Mouse (Mus musculus): ENCODE data around the gene Fsd2. TPM values are rescaled to one million over a fixed set of nuclear protein-coding genes. Genes with fewer than 3 reads are reported as not detected.
A peak's percentile ranks its signal among the peaks of the same experiment; 100 is the strongest.

Fsd2 gene
- total and polyA plus RNA-seq, 3 experiments, result 85.7 to 322 (median 304) TPM

DNA sequence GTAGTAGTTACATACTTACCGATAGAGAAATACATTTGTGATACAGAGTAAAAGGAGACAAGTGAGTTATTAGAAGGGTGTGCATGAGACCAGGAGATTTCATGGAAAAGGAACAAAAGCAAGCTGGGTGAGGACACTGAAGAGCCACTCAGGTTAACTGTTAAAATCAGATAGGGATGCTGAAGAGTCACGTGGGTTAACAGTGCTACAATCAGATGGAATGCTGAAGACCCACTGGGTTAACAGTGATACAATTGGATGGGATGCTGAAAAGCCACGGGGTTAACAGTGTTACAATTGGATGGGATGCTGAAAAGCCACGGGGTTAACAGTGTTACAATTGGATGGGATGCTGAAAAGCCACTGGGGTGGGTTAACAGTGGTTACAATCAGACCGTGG, 38.2 kb upstream of the Fsd2 start:
- H3K36me3 ChIP-seq (ENCODE audit: control insufficient read depth, insufficient read depth, low read length), result no peaks in the 10 kb centered on the region
- H3K27me3 ChIP-seq (ENCODE audit: control insufficient read depth, insufficient read depth, low read length), result no peaks in the 10 kb centered on the region
- 77% methylated on average over 5 of the region's 5 CpGs for WGBS
- H3K27ac ChIP-seq, result no peak overlapping the region
- DNase-seq, result no peak
- intact Hi-C loops (cut with DNase I), result no loop called here
- no peaks in the 10 kb centered on the region for H3K79me2 ChIP-seq (replicated peaks; ENCODE audit: control insufficient read depth, insufficient read depth, low read length)
- no peaks in the 10 kb centered on the region for H3K4me1 ChIP-seq (ENCODE audit: control insufficient read depth, insufficient read depth, low read length)
- H3K4me3 ChIP-seq, result no peak overlapping the region
- H3K9ac ChIP-seq (ENCODE audit: low read depth, low read length), result no peak overlapping the region
- TF ChIP-seq CTCF (IDR thresholded peaks at IDR 0.05), result no peak
- no peak for TF ChIP-seq EP300 (IDR thresholded peaks at IDR 0.05; ENCODE audit: insufficient read depth, low read depth, low read length)
- TF ChIP-seq POLR2A (IDR thresholded peaks at IDR 0.05; ENCODE audit: insufficient read depth, low read depth, low read length), result no peak

DNA sequence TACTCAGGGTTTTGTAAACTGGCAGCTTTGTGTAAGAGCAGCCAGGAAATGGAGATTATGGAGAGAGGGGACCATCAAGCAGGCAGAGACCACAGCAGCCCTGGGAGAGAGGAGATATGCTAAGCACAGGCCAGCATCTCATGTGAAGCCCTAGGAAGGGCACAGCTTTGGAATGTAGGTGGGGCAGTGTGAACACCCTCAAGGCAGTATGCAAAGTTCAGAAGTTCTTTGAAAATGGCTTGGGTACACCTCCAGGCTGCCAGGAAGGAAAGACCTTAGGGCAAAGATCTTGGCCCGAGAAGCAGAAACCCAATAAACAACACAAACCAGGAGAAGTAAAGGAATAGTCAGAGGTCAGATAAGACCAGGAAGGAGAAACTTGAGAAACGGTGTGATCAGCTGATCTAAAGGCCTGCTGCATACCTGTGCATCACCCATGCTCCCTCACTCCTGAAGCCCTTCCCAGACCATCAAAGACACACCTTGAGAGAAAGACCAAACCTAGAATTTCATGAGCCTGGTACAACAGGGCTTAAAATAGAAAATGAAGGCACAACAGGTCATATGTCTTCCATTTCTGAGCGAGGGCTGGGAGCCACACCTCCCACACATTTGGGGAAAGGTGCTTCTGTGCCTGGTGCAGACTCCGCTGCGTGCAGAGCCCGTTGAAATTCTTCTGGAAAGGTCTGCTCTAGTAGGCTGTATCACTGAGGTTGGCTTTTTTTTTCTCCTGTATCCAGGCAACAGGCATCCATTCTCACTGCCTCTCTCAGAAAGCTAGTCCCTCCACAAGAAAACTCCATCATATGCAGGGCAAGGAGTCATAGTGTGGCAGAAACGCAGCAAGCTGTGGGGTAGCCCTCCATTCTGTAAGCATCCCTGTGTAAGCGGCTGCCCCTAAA, 32.9 kb upstream of the Fsd2 start:
- intact Hi-C loops (cut with DNase I), result loop anchor here (5.0 kb wide), 1 partner anchor 52 kb away; no protein-coding TSS in a partner anchor

DNA sequence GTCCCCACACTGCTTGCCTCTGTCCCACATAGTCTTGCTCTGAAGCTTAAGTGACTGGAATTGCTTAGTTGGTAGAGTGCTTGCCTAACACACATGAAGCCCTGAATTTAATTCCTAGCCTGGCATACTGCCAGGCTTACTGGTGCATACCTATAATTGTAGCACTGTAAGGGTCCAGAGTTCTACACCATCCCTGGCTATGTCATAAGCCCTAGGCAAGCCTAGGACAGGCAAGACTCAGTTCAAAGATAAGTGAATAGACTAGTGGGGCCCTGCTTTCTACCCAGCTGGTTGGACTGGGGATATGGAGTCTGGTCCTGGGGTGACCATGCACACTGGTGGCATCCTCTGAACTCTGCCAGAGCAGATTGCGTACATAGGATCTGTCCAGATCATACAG, 30.9 kb upstream of the Fsd2 start:
- peak in 1 of 2 experiments; percentile 16 for DNase-seq
- TF ChIP-seq POLR2A (IDR thresholded peaks at IDR 0.05; ENCODE audit: insufficient read depth, low read depth, low read length) (no peak), CTCF (IDR thresholded peaks at IDR 0.05) (no peak), EP300 (IDR thresholded peaks at IDR 0.05; ENCODE audit: insufficient read depth, low read depth, low read length) (no peak)
- H3K4me1 ChIP-seq (ENCODE audit: control insufficient read depth, insufficient read depth, low read length), result no peaks in the 10 kb centered on the region; the same call in 1 of the 2 replicates
- H3K36me3 ChIP-seq (ENCODE audit: control insufficient read depth, insufficient read depth, low read length), result no peaks in the 10 kb centered on the region
- intact Hi-C loops (cut with DNase I), result loop anchor here (5.0 kb wide), 1 partner anchor 50 kb away; no protein-coding TSS in a partner anchor
- no peak overlapping the region for H3K9ac ChIP-seq (ENCODE audit: low read depth, low read length)
- no peaks in the 10 kb centered on the region for H3K27me3 ChIP-seq (ENCODE audit: control insufficient read depth, insufficient read depth, low read length)
- H3K4me3 ChIP-seq, result no peak overlapping the region
- WGBS, result 100% methylated on average over 1 of the region's 1 CpGs
- H3K79me2 ChIP-seq (replicated peaks; ENCODE audit: control insufficient read depth, insufficient read depth, low read length), result no peaks in the 10 kb centered on the region
- no peak overlapping the region for H3K27ac ChIP-seq

More for the DNA sequence above, 32.9 kb upstream of the Fsd2 start:
- H3K4me1 ChIP-seq (ENCODE audit: control insufficient read depth, insufficient read depth, low read length), result no peaks in the 10 kb centered on the region; the same call in 1 of the 2 replicates
- no peak for DNase-seq
- TF ChIP-seq POLR2A (IDR thresholded peaks at IDR 0.05; ENCODE audit: insufficient read depth, low read depth, low read length) (no peak), EP300 (IDR thresholded peaks at IDR 0.05; ENCODE audit: insufficient read depth, low read depth, low read length) (no peak), CTCF (IDR thresholded peaks at IDR 0.05) (no peak)
- no peaks in the 10 kb centered on the region for H3K27me3 ChIP-seq (ENCODE audit: control insufficient read depth, insufficient read depth, low read length)
- H3K79me2 ChIP-seq (replicated peaks; ENCODE audit: control insufficient read depth, insufficient read depth, low read length), result no peaks in the 10 kb centered on the region
- no peak overlapping the region for H3K9ac ChIP-seq (ENCODE audit: low read depth, low read length)
- no peak overlapping the region for H3K27ac ChIP-seq
- no peaks in the 10 kb centered on the region for H3K36me3 ChIP-seq (ENCODE audit: control insufficient read depth, insufficient read depth, low read length)
- WGBS, result 61% methylated on average over 8 of the region's 8 CpGs
- no peak overlapping the region for H3K4me3 ChIP-seq

DNA sequence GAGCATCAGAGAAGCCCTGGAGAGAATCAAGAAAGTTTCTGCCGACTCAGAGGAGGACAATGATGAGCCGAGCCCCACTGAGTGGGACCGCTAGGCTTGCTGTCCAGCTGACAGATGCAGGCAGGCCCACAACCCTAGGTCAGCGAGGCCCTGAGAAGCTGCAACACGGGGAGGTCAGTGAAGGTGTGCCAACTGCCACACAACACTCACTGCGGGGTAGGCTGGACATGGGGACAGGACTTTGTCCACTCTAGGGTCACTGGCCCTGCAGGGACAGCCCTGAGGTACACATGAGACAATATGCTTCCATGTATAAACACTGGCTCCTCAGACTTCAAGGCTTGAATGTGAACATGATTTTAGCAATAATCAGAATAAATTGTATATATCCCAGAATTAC, 29.3 kb upstream of the Fsd2 start:
- peak in 1 of 2 experiments; percentile 12 for DNase-seq
- Histone ChIP-seq H3K36me3 (ENCODE audit: control insufficient read depth, insufficient read depth, low read length) (no peaks in the 10 kb centered on the region; the same call in 1 of the 2 replicates), H3K4me1 (ENCODE audit: control insufficient read depth, insufficient read depth, low read length) (no peaks in the 10 kb centered on the region; the same call in 1 of the 2 replicates), H3K27ac (no peak overlapping the region), H3K27me3 (ENCODE audit: control insufficient read depth, insufficient read depth, low read length) (no peaks in the 10 kb centered on the region), H3K79me2 (replicated peaks; ENCODE audit: control insufficient read depth, insufficient read depth, low read length) (no peaks in the 10 kb centered on the region), H3K4me3 (no peak overlapping the region), H3K9ac (ENCODE audit: low read depth, low read length) (no peak overlapping the region)
- intact Hi-C loops (cut with DNase I), result loop anchor here (5.0 kb wide), 1 partner anchor 49 kb away; no protein-coding TSS in a partner anchor
- 87% methylated on average over 6 of the region's 6 CpGs for WGBS
- TF ChIP-seq CTCF (IDR thresholded peaks at IDR 0.05) (no peak), POLR2A (IDR thresholded peaks at IDR 0.05; ENCODE audit: insufficient read depth, low read depth, low read length) (no peak), EP300 (IDR thresholded peaks at IDR 0.05; ENCODE audit: insufficient read depth, low read depth, low read length) (no peak)

DNA sequence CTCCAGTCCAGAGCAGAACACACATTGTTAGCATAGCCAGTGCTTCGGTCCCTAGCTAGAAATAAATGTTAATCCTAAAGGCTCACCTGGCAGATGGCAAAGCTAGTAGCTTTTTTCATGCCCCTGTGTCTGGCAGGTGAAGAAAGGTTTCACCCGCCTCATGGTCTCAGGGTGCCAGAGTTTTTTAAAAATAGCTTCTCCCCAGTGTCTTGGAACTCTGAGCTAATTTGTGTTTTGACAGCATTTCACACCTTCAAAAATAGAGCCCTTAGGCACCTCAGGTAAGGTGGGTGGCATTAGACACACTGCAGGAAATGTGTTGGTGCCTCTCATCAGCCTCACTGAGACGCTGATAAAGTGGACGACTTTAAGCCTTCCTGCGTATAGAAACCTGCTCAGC, 28.3 kb upstream of the Fsd2 start:
- Histone ChIP-seq H3K27me3 (ENCODE audit: control insufficient read depth, insufficient read depth, low read length) (no peaks in the 10 kb centered on the region), H3K4me1 (ENCODE audit: control insufficient read depth, insufficient read depth, low read length) (no peaks in the 10 kb centered on the region; the same call in 1 of the 2 replicates), H3K27ac (no peak overlapping the region), H3K9ac (ENCODE audit: low read depth, low read length) (no peak overlapping the region), H3K36me3 (ENCODE audit: control insufficient read depth, insufficient read depth, low read length) (no peaks in the 10 kb centered on the region; the same call in 1 of the 2 replicates), H3K79me2 (replicated peaks; ENCODE audit: control insufficient read depth, insufficient read depth, low read length) (no peaks in the 10 kb centered on the region), H3K4me3 (no peak overlapping the region)
- TF ChIP-seq CTCF (IDR thresholded peaks at IDR 0.05), result no peak
- TF ChIP-seq POLR2A (IDR thresholded peaks at IDR 0.05; ENCODE audit: insufficient read depth, low read depth, low read length), result no peak
- TF ChIP-seq EP300 (IDR thresholded peaks at IDR 0.05; ENCODE audit: insufficient read depth, low read depth, low read length), result no peak
- intact Hi-C loops (cut with DNase I), result loop anchor here (5.0 kb wide), 1 partner anchor 48 kb away; no protein-coding TSS in a partner anchor
- peak in 1 of 2 experiments; percentile 8 for DNase-seq
- WGBS, result 52% methylated on average over 5 of the region's 5 CpGs

DNA sequence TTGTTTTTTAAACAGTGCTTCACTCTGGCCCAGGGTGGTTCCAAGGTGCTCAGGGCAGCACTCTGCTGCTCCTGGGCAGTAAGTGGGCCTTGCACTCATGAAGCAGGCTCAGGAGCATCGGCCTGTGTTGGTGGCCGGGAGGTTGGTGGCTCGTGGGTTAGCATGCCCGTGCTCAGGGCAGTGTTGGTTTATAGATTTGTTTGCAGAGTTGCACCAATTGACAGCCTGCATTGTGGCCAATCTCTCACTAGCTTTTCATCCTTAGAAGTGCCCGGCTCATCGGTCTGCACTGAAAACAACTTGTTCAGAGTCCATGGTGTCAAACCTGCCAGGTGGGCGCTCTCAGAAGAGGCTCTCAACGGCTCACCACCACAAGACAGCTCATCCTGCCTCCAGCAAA, 26.6 kb upstream of the Fsd2 start:
- WGBS, result 92% methylated on average over 8 of the region's 8 CpGs
- peak in 1 of 2 experiments; percentile 10 for DNase-seq
- Histone ChIP-seq H3K27ac (no peak overlapping the region), H3K4me3 (no peak overlapping the region), H3K27me3 (ENCODE audit: control insufficient read depth, insufficient read depth, low read length) (no peaks in the 10 kb centered on the region), H3K36me3 (ENCODE audit: control insufficient read depth, insufficient read depth, low read length) (no peaks in the 10 kb centered on the region; the same call in 1 of the 2 replicates), H3K79me2 (replicated peaks; ENCODE audit: control insufficient read depth, insufficient read depth, low read length) (no peaks in the 10 kb centered on the region), H3K9ac (ENCODE audit: low read depth, low read length) (no peak overlapping the region), H3K4me1 (ENCODE audit: control insufficient read depth, insufficient read depth, low read length) (no peaks in the 10 kb centered on the region; the same call in 1 of the 2 replicates)
- intact Hi-C loops (cut with DNase I), result no loop called here
- TF ChIP-seq POLR2A (IDR thresholded peaks at IDR 0.05; ENCODE audit: insufficient read depth, low read depth, low read length) (no peak), CTCF (IDR thresholded peaks at IDR 0.05) (no peak), EP300 (IDR thresholded peaks at IDR 0.05; ENCODE audit: insufficient read depth, low read depth, low read length) (no peak)

Measured in heart, adult 2 months (tissue).